Mouse (Mus musculus): ENCODE measurements around the gene Scamp1.

DNA sequence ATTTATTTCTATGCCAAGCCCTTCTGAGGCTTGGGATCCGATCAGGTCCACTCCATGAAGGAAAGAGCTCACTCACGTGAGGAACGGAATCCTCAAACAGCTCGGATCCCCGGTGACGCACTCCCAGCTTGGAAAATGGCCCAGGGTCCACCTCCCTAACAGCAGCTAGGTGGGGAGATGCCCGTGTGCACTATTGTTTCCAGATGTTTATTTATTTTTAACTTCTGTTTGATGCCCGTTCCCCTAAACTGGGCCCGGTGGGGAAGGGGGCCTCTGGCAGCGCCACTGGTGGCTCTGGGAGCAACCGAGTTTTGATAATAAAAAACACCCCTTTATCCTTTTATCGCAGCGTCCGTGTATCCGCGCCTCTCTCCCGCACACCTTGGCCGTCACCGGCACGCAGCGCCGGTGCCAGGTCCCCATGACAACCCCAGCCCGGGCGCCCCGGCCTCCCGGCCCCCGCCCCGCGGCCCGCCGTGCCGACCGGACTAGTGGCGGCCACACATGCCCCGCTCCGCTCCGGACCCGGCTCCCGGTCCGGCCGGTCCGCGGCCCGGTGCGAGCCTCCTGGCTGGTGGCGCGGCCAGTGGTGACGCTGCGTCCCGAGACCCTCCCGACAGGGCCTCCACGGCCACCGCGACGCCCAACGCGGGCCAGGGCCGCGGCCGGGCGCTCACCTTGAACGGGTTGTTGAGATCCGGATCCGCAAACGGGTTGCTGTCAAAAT is 951 bp downstream of the Scamp1 start:
- no peak for TF ChIP-seq GATA1 (IDR thresholded peaks at IDR 0.05; ENCODE audit: borderline replicate concordance, low read length)
- TF ChIP-seq FLI1 (IDR thresholded peaks at IDR 0.05; ENCODE audit: low read length): no peak
